Mouse (Mus musculus): ENCODE data around the gene Zdhhc13.

Zdhhc13 gene

GRCm38 (mm10) chr7:48784773-48785523 lies 3.9 kb upstream of the Zdhhc13 start:
- DNase-seq (ENCODE audit: low read depth, low spot score), result no peak

- no peak for DNase-seq (ENCODE audit: low read depth, low spot score)
These were observed 455 bp upstream of the Zdhhc13 start for GRCm38 (mm10) chr7:48788348-48788747.

GRCm38 (mm10) chr7:48790117-48790516 lies 1.3 kb downstream of the Zdhhc13 start:
- no peak for DNase-seq (ENCODE audit: low read depth, low spot score)

- no peak for DNase-seq (ENCODE audit: low read depth, low spot score)
These were observed 2.6 kb downstream of the Zdhhc13 start for GRCm38 (mm10) chr7:48791412-48791811.

- no peak for DNase-seq (ENCODE audit: low read depth, low spot score)
These were observed 6.3 kb downstream of the Zdhhc13 start for GRCm38 (mm10) chr7:48795130-48795529.

GRCm38 (mm10) chr7:48803381-48803780 lies 14.6 kb downstream of the Zdhhc13 start:
- no peak for DNase-seq (ENCODE audit: low read depth, low spot score)

GRCm38 (mm10) chr7:48806587-48806986 lies 17.8 kb downstream of the Zdhhc13 start:
- peak; percentile 21 for DNase-seq (ENCODE audit: low read depth, low spot score)

GRCm38 (mm10) chr7:48810652-48811051 lies 21.8 kb downstream of the Zdhhc13 start:
- no peak for DNase-seq (ENCODE audit: low read depth, low spot score)

GRCm38 (mm10) chr7:48812358-48812757 lies 23.6 kb downstream of the Zdhhc13 start:
- no peak for DNase-seq (ENCODE audit: low read depth, low spot score)

- DNase-seq (ENCODE audit: low read depth, low spot score), result no peak
These were observed 24.8 kb downstream of the Zdhhc13 start for GRCm38 (mm10) chr7:48813594-48813993.

GRCm38 (mm10) chr7:48821654-48822053 lies 32.9 kb downstream of the Zdhhc13 start:
- no peak for DNase-seq (ENCODE audit: low read depth, low spot score)

GRCm38 (mm10) chr7:48823621-48824020 lies 34.8 kb downstream of the Zdhhc13 start:
- no peak for DNase-seq (ENCODE audit: low read depth, low spot score)

- no peak for DNase-seq (ENCODE audit: low read depth, low spot score)
These were observed 35.9 kb downstream of the Zdhhc13 start for GRCm38 (mm10) chr7:48824671-48825070.

- no peak for DNase-seq (ENCODE audit: low read depth, low spot score)
These were observed 36.4 kb downstream of the Zdhhc13 start for GRCm38 (mm10) chr7:48825170-48825569.

GRCm38 (mm10) chr7:48829177-48829910 lies 40.5 kb downstream of the Zdhhc13 start:
- DNase-seq (ENCODE audit: low read depth, low spot score), result no peak

GRCm38 (mm10) chr7:48830395-48830794 lies 41.6 kb downstream of the Zdhhc13 start:
- DNase-seq (ENCODE audit: low read depth, low spot score), result no peak

GRCm38 (mm10) chr7:48832735-48833134 lies 43.9 kb downstream of the Zdhhc13 start:
- no peak for DNase-seq (ENCODE audit: low read depth, low spot score)

- no peak for DNase-seq (ENCODE audit: low read depth, low spot score)
These were observed 45.7 kb downstream of the Zdhhc13 start for GRCm38 (mm10) chr7:48834371-48834970.

- DNase-seq (ENCODE audit: low read depth, low spot score), result no peak
These were observed 46.3 kb downstream of the Zdhhc13 start for GRCm38 (mm10) chr7:48834989-48835626.

GRCm38 (mm10) chr7:48836949-48837348 lies 48.1 kb downstream of the Zdhhc13 start:
- no peak for DNase-seq (ENCODE audit: low read depth, low spot score)

- peak; percentile 17 for DNase-seq (ENCODE audit: low read depth, low spot score)
These were observed 49.6 kb downstream of the Zdhhc13 start for GRCm38 (mm10) chr7:48838434-48838833.

- no peak for DNase-seq (ENCODE audit: low read depth, low spot score)
These were observed 51.7 kb downstream of the Zdhhc13 start for GRCm38 (mm10) chr7:48840545-48840944.
